Mouse (Mus musculus): ENCODE measurements around the gene Insl3.

DNA sequence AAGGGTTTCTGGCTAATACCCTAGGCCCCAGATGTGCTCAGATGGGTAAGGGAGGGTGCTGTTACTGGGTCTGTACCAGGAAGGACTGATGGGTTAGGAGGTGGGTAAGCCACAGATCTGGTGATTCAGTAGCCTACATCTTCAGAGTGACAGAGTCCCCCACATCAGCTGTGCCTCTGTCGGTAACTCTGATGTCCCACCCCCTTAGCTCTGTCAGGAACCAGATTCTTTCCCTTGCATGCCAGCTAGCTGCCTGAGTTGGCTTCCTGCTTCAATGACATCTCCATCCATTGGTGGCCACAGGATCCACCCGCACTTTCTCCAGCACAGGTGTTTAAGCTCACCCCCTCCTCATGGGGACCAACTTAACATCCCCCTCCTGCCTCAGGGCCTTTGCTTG is 22.6 kb downstream of the Insl3 start:
- TF ChIP-seq CTCF (IDR thresholded peaks at IDR 0.05; ENCODE audit: extremely low read depth, insufficient read depth, insufficient read length, insufficient replicate concordance) (no peak), POLR2A (IDR thresholded peaks at IDR 0.05; ENCODE audit: low read depth, low read length) (no peak)
